Mouse (Mus musculus) kidney, embryonic 14.5 days (tissue): ENCODE results near the gene Ugcg. TPM values are rescaled to one million over a fixed set of nuclear protein-coding genes. Genes with fewer than 3 reads are reported as not detected.

Experiments
- ATAC-seq: fragments of 200-750 bp; cut with Nextera tagmentation; 2 replicates; pipeline ENCODE4 v1.8.0; 2017; ENCODE audit warnings: moderate number of reproducible peaks, mild to moderate bottlenecking, moderate TSS enrichment, moderate library complexity; ENCODE audit not compliant: low FRiP score, low TSS enrichment
- H3K27ac ChIP-seq: fragments of 300-500 bp; sonication (generic); 2 replicates; pipeline ENCODE4 v1.5.1; 2014; ENCODE audit warnings: low read depth, mild to moderate bottlenecking, low read length, moderate library complexity, mixed read lengths
- H3K27me3 ChIP-seq: fragments of 300-500 bp; sonication (generic); 2 replicates; pipeline ENCODE4 v1.6.1; 2014; ENCODE audit warnings: mild to moderate bottlenecking, low read length; ENCODE audit not compliant: control insufficient read depth, insufficient read depth
- H3K36me3 ChIP-seq: fragments of 300-500 bp; sonication (generic); 2 replicates; pipeline ENCODE4 v1.6.1; 2014; ENCODE audit warnings: low read length, mixed read lengths; ENCODE audit not compliant: control insufficient read depth, insufficient read depth
- H3K4me1 ChIP-seq: fragments of 300-500 bp; sonication (generic); 2 replicates; pipeline ENCODE4 v1.6.1; 2014; ENCODE audit warnings: low read length, mixed read lengths; ENCODE audit not compliant: control insufficient read depth, insufficient read depth
- H3K4me2 ChIP-seq: fragments of 300-500 bp; sonication (generic); replicated peaks from 2 replicates; pipeline ENCODE4 v1.6.1; 2014; ENCODE audit warnings: low read depth, mild to moderate bottlenecking, low read length
- H3K4me3 ChIP-seq: fragments of 300-500 bp; sonication (generic); 2 replicates; pipeline ENCODE4 v1.5.1; 2014; ENCODE audit warnings: mild to moderate bottlenecking, low read length
- H3K9ac ChIP-seq: fragments of 300-500 bp; sonication (generic); 2 replicates; pipeline ENCODE4 v1.6.1; 2014; ENCODE audit warnings: low read depth, mild to moderate bottlenecking, low read length, moderate library complexity
- H3K9me3 ChIP-seq: fragments of 300-500 bp; sonication (generic); 2 replicates; pipeline ENCODE4 v1.6.1; 2016; ENCODE audit warnings: low read length; ENCODE audit not compliant: control insufficient read depth
- WGBS: fragments of 180-500 bp; shearing (Covaris S2); extraction: QIAGEN DNeasy Blood & Tissue Kit; methylation state at CpG from one replicate; pipeline ENCODE4 v1.1.7; 2014; 5-methylcytosine and 5-hydroxymethylcytosine counted together
- polyA plus RNA-seq: library from polyadenylated mRNA; unstranded; fragments of >200 nt; fragmentation: Nextera tagmentation; extraction: Ambion mirVana; gene quantifications from 2 replicates; pipeline ENCODE4 v1.2.1, GENCODE M21; 2014

The Ugcg gene
- polyA plus RNA-seq, 1 experiment from 2014 or later: 12.7 TPM

DNA sequence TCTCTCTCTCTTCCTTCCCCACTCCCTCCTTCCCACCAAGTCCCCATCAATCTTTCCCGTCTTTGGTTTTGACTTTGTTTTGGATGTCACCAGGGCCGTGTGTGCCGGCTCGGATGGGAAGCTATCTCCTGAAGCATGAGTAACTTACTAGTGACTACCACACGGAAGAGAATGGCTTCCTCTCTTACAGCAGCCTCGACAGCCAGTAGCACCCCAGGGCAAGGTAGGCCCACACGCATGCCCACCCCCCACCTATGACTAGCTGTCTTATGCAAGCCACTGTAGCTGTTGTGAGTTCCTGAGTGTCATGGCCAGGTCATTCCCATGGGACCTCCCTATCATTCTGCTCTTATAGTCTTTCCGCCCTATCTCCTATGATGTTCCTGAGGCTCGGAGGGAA is 38.0 kb downstream of the Ugcg start:
- no peak overlapping the region for H3K9ac ChIP-seq
- no peak overlapping the region for H3K4me2 ChIP-seq
- WGBS: 86% methylated on average over 9 of the region's 9 CpGs
- H3K27ac ChIP-seq: no peak overlapping the region
- ATAC-seq: no peak
- H3K27me3 ChIP-seq: no peaks in the 10 kb centered on the region
- no peak overlapping the region for H3K4me3 ChIP-seq
- H3K9me3 ChIP-seq: 0 out of 2 replicates have a peak, but pooled peaks cover 4% of the 10 kb centered on the region
- peaks cover 4% of the 10 kb centered on the region; the same call in 1 of the 2 replicates for H3K36me3 ChIP-seq
- H3K4me1 ChIP-seq: no peaks in the 10 kb centered on the region

DNA sequence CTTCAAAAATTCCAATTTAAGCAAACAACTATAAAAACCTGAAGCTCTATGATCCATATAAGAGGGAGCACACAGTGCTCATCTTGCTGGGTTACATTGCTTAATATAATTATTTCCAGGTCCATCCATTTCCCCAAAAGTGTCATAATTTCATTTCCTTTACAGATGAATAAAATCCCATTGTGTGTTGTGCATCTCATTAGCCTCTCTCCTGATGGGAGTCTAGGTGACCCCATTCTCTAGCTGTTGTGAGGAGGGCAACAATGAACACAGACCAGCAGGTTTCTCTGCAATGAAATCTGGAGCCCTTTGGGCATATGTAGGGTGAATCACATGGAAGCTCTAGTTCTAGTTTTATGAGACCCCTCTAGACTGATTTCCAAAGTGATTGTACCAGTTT is 39.9 kb downstream of the Ugcg start:
- Histone ChIP-seq H3K36me3 (peaks cover 2% of the 10 kb centered on the region; the same call in 1 of the 2 replicates), H3K9me3 (0 out of 2 replicates have a peak, but pooled peaks cover 4% of the 10 kb centered on the region), H3K27ac (no peak overlapping the region), H3K27me3 (no peaks in the 10 kb centered on the region), H3K4me2 (no peak overlapping the region), H3K4me1 (no peaks in the 10 kb centered on the region), H3K4me3 (no peak overlapping the region), H3K9ac (no peak overlapping the region)
- no peak for ATAC-seq

DNA sequence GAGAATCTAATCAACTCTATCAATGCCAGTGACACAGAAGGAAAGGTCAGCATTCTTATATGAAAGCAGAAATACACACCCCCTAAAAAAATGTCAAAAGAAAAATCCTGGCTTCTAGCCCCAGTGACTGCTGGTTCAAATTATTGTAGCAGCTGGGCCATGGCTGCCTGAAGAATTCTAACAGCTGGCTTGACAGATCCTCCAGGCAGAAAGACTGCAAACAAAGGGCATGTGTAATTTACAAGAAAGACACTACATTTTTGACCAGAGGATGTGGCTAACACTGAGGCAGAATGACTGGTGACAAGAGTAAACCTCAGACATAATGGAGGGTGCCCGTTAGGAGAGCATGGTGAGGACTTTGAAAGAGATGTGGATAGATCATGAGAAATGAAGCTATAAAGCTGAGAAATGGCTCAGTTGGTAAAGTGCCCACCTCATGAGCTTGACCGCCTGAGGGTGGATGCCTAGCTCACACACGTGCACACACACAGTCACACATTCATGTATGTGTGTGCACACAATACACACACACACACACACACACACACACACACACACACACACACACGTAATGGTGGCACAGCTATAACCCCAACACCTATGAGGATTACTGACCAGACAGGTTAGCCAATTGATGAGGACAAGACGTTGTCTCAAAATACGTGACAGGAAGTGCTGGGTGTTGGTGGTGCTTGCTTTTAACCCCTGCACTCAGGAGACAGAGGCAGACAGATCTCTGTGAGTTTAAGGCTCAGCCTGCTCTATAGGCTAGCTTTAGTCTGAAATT is 42.4 kb downstream of the Ugcg start:
- Histone ChIP-seq H3K4me3 (no peak overlapping the region), H3K27ac (no peak overlapping the region), H3K9me3 (no peaks in the 10 kb centered on the region), H3K27me3 (no peaks in the 10 kb centered on the region), H3K4me2 (no peak overlapping the region), H3K4me1 (no peaks in the 10 kb centered on the region), H3K9ac (no peak overlapping the region), H3K36me3 (no peaks in the 10 kb centered on the region)
- ATAC-seq: no peak
- WGBS: 88% methylated on average over 6 of the region's 6 CpGs

DNA sequence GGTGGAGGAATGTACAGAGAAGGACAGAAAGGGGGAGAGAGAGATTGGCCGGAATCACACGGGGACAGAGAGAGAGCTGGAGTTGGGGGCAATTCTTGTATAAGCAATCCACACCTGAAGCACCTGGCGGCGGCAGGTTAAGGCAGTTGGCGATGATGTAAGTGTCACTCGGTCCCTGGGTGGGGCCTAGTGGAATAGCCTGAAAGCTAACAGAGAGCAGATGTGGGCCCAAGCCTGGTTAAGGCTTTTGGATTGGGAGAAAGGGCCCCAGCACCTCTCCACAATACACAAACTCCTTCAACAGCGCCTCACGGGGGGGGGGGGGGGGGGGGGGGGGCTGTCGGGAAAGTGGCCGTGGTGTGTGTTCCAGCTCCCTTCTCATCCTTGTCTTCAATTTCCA is 45.0 kb downstream of the Ugcg start:
- 89% methylated on average over 7 of the region's 10 CpGs for WGBS
- H3K9ac ChIP-seq: no peak overlapping the region
- H3K27ac ChIP-seq: no peak overlapping the region
- H3K4me2 ChIP-seq: no peak overlapping the region
- H3K36me3 ChIP-seq: no peaks in the 10 kb centered on the region
- no peak for ATAC-seq
- H3K4me3 ChIP-seq: no peak overlapping the region
- H3K9me3 ChIP-seq: no peaks in the 10 kb centered on the region
- H3K27me3 ChIP-seq: no peaks in the 10 kb centered on the region; the same call in 1 of the 2 replicates
- H3K4me1 ChIP-seq: no peaks in the 10 kb centered on the region

DNA sequence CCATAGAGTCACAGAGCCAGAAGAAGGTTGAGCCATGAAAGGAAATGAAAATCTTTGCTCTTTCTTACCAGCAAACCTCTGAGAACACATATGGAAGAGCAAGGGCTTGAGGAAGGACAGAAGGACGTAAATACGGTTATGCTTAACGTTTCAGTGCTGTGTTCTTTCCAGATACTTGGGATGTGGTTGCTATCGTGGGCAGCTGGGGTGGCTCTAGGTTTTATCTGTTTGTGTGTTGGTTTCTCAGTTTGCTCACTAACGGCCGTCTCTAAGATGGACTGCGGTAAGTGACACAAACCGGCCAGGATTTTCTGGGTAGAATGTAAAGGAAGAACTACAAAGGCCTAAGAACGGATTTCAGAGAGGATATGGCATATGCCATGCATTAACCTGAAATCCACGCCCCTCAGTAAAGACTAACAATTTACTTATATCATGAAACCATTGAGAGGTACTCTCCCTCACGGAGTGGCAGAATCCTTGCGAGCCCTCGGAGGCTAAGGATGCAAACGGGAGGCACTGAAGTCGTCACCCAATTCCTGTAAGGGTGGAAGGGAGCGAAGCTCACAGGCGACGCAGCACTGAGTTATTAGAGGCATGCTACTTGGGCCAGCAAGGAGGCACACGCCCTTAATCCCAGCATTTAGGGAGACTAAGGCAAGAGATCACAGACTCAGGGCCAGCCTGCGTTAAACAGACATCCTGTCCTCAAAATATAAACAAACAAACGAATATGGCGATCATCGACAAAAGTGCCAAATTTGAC is 45.6 kb downstream of the Ugcg start:
- H3K9ac ChIP-seq: no peak overlapping the region
- no peaks in the 10 kb centered on the region; the same call in 1 of the 2 replicates for H3K4me1 ChIP-seq
- no peak overlapping the region for H3K4me2 ChIP-seq
- no peak for ATAC-seq
- no peaks in the 10 kb centered on the region for H3K36me3 ChIP-seq
- no peak overlapping the region for H3K4me3 ChIP-seq
- no peak overlapping the region for H3K27ac ChIP-seq
- no peaks in the 10 kb centered on the region; the same call in 1 of the 2 replicates for H3K27me3 ChIP-seq
- WGBS: 89% methylated on average over 23 of the region's 23 CpGs
- no peaks in the 10 kb centered on the region for H3K9me3 ChIP-seq

DNA sequence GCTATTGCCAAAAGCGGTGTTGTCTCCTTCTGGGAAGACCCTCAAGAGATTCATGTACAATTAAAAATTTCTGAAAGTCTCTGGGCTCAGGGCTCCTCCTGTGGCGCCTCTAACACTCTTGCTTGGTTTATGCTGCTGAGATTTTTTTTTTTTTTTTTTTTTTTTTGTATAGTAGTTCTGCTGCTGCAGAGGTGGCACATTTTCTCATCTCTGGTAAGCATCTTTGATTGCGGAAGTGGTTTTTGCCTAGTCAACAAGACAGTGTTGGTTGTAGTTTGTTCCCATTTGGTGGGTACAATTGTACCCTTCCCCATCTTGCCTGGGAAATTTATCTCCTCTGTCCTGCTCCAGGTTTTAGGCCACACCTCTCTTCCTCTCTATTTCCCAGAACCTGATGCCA is 47.3 kb downstream of the Ugcg start:
- Histone ChIP-seq H3K9ac (no peak overlapping the region), H3K4me3 (no peak overlapping the region), H3K4me2 (no peak overlapping the region), H3K36me3 (no peaks in the 10 kb centered on the region), H3K27me3 (no peaks in the 10 kb centered on the region; the same call in 1 of the 2 replicates), H3K27ac (no peak overlapping the region), H3K4me1 (no peaks in the 10 kb centered on the region; the same call in 1 of the 2 replicates), H3K9me3 (no peaks in the 10 kb centered on the region)
- ATAC-seq: no peak
- 89% methylated on average over 3 of the region's 3 CpGs for WGBS

DNA sequence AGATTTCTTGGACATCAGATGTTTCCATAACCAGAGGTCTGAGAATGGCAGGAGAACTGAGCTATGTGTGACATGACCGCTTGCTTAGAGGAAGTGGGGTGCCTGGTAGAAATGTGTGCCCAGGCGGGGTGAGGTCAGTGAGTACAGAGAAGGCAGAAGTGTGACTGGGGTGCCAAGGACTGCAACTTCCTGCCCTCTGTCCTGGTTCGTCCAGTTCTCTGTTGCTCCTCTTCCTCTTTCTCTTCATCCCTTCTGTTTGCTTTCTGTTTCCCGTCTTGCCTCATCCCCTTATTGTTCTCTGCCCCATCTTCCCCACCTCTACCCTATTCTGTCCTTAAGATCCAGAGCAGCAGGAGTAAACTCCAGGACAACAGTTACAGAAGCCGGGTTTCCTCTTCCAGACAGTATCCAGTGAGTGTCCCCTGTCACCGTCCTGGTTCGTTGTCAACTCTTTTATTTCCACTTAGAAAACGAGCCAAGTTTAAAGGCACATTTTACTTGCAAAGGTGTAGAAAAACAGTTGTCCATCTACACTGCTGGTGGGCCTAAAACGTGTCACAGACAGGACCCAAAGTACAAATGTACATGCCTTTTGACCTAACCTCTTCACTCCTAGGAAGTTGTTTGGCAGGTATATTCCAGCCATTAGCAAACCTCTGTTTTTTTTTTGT is 49.7 kb downstream of the Ugcg start:
- Histone ChIP-seq H3K36me3 (no peaks in the 10 kb centered on the region), H3K27me3 (no peaks in the 10 kb centered on the region; the same call in 1 of the 2 replicates), H3K4me2 (no peak overlapping the region), H3K27ac (no peak overlapping the region), H3K9ac (no peak overlapping the region), H3K9me3 (no peaks in the 10 kb centered on the region), H3K4me3 (no peak overlapping the region), H3K4me1 (no peaks in the 10 kb centered on the region; the same call in 1 of the 2 replicates)
- no peak for ATAC-seq
- 62% methylated on average over 9 of the region's 9 CpGs for WGBS

DNA sequence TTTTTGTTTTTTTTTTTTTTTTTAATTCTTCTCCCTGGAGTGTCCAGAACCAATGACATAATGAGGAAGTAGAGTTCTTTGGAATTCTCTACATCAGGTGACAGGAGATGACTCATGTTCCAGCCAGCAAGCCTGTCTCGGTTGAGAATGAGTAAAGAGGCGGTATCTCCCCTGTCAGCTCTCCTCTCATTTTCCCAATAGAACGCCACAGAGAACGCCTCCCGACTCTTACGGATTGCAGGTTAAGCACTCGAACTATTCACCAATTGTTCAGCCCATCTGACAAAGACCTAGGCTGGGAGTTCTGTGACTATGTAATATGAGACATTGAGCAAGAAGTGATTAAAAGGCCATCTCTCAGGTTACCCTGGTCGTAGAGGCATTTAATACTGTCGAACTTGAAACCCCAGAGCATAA is 50.3 kb downstream of the Ugcg start:
- Histone ChIP-seq H3K4me2 (0 out of 2 replicates have a peak overlapping the region, but pooled peaks have one; percentile 8), H3K27ac (no peak overlapping the region), H3K27me3 (no peaks in the 10 kb centered on the region; the same call in 1 of the 2 replicates), H3K36me3 (no peaks in the 10 kb centered on the region), H3K4me1 (no peaks in the 10 kb centered on the region; the same call in 1 of the 2 replicates), H3K4me3 (no peak overlapping the region), H3K9me3 (no peaks in the 10 kb centered on the region), H3K9ac (no peak overlapping the region)
- 0 out of 2 replicates have a peak, but pooled peaks have one; percentile 20 for ATAC-seq
- WGBS: 11% methylated on average over 9 of the region's 9 CpGs
